ENCODE assay signal across 16 mouse cellular contexts in the genomic region with DNA sequence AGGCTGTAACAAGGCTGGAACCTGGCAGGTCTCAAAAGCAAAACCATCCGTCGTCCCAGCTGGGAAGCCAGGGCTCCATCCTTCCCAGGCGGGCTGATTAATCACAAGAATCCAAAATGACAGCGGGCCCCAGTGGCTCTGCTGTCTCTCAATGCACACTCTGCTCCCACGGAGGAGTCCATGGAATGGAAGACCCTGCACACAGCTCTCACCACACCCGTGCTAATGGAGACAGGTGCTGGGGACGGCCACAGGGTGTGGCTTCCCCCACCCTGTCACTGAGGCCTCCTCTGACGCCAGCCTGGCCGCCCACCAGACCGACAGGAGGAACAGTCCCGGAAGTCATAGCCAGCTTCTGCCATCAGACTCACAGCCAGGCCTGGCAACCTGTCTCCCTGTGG. TPM values are rescaled to one million over a fixed set of nuclear protein-coding genes. Genes with fewer than 3 reads are reported as not detected.
A peak's percentile ranks its signal among the peaks of the same experiment; 100 is the strongest.
DNase-seq lines count a peak whose midpoint lies in the region; ATAC-seq and TF ChIP-seq lines count a peak whose summit lies in the region.
"Had no signal": no experiment of that assay in that cellular context is flagged by ENCODE, and none has a peak within 500 bp of the region (broad histone marks: within the 10 kb centered on the region; RNA-seq: fewer than 3 reads in every experiment).

No protein-coding gene starts in this region.

- H3K27ac ChIP-seq in hindbrain, embryonic 13.5 days = peak overlapping the region; percentile 63; the same call in 1 of the 2 replicates
- no peak overlapping the region for H3K27ac ChIP-seq in hindbrain, embryonic 12.5 days
- H3K27ac ChIP-seq in bone marrow macrophage, adult 2 months (ENCODE audit: insufficient read depth, low read depth, low read length) = no peak overlapping the region
- H3K27ac ChIP-seq: forebrain, embryonic 12.5 days; intestine, embryonic 15.5 days had no signal

- no peak overlapping the region for H3K4me2 ChIP-seq in hindbrain, embryonic 13.5 days
- H3K4me2 ChIP-seq in hindbrain, embryonic 12.5 days (replicated peaks) = no peak overlapping the region
- H3K4me2 ChIP-seq: forebrain, embryonic 12.5 days; intestine, embryonic 15.5 days had no signal

- H3K36me3 ChIP-seq in hindbrain, embryonic 13.5 days = no peaks in the 10 kb centered on the region
- no peaks in the 10 kb centered on the region for H3K36me3 ChIP-seq in hindbrain, embryonic 12.5 days
- H3K36me3 ChIP-seq: forebrain, embryonic 12.5 days; intestine, embryonic 15.5 days had no signal

- 0 out of 2 replicates have a peak, but pooled peaks have one; percentile 21 for TF ChIP-seq CTCF in bone marrow macrophage, adult 2 months (IDR thresholded peaks at IDR 0.05; ENCODE audit: low read depth, low read length)

- no peak for TF ChIP-seq POLR2A in bone marrow macrophage, adult 2 months (IDR thresholded peaks at IDR 0.05; ENCODE audit: borderline replicate concordance, low read depth, low read length)

- WGBS in hindbrain, embryonic 13.5 days = 78% methylated on average over 11 of the region's 11 CpGs
- WGBS in hindbrain, embryonic 12.5 days = 69% methylated on average over 11 of the region's 11 CpGs

- peak; percentile 88 for DNase-seq in cerebellum, adult 11-12 months
- peak; percentile 79 to 84 for DNase-seq in cerebellum, postnatal 36 days
- DNase-seq in embryo, embryonic 11 days = no peak
- DNase-seq in thymus, postnatal 14 days = no peak
- DNase-seq in adrenal gland, postnatal 25 days = no peak
- DNase-seq: B cell, adult 2 months; heart, postnatal 10 days; kidney, postnatal 10 days; liver; lung, adult 2 months; midbrain, embryonic 14.5 days had no signal

- ATAC-seq in hindbrain, embryonic 13.5 days (ENCODE audit: low FRiP score) = 0 out of 2 replicates have a peak, but pooled peaks have one; percentile 30
- ATAC-seq in hindbrain, embryonic 12.5 days (ENCODE audit: low FRiP score) = no peak
- ATAC-seq: intestine, embryonic 15.5 days had no signal

- H3K4me3 ChIP-seq in hindbrain, embryonic 13.5 days = no peak overlapping the region
- no peak overlapping the region for H3K4me3 ChIP-seq in hindbrain, embryonic 12.5 days
- no peak overlapping the region for H3K4me3 ChIP-seq in bone marrow macrophage, adult 2 months (ENCODE audit: insufficient read depth, low read length)
- H3K4me3 ChIP-seq: forebrain, embryonic 12.5 days; intestine, embryonic 15.5 days had no signal

- no peaks in the 10 kb centered on the region for H3K9me3 ChIP-seq in hindbrain, embryonic 13.5 days
- H3K9me3 ChIP-seq in hindbrain, embryonic 12.5 days (replicated peaks) = no peaks in the 10 kb centered on the region
- H3K9me3 ChIP-seq: forebrain, embryonic 12.5 days; intestine, embryonic 15.5 days had no signal

- peak overlapping the region; percentile 2; the same call in 1 of the 2 replicates for H3K9ac ChIP-seq in hindbrain, embryonic 13.5 days
- H3K9ac ChIP-seq in hindbrain, embryonic 12.5 days = no peak overlapping the region
- H3K9ac ChIP-seq: forebrain, embryonic 12.5 days; intestine, embryonic 15.5 days had no signal

- H3K27me3 ChIP-seq in hindbrain, embryonic 13.5 days = no peaks in the 10 kb centered on the region
- H3K27me3 ChIP-seq in hindbrain, embryonic 12.5 days = no peaks in the 10 kb centered on the region
- H3K27me3 ChIP-seq: forebrain, embryonic 12.5 days; intestine, embryonic 15.5 days had no signal

- H3K4me1 ChIP-seq in hindbrain, embryonic 13.5 days (replicated peaks) = peaks cover 8% of the 10 kb centered on the region; the same call in 1 of the 2 replicates
- no peaks in the 10 kb centered on the region for H3K4me1 ChIP-seq in hindbrain, embryonic 12.5 days
- H3K4me1 ChIP-seq in bone marrow macrophage, adult 2 months (ENCODE audit: control insufficient read depth, insufficient read depth, low read length) = peaks cover 9% of the 10 kb centered on the region
- H3K4me1 ChIP-seq: forebrain, embryonic 12.5 days; intestine, embryonic 15.5 days had no signal

RNA-seq across cellular contexts. Expression of a gene that starts 15.0 kb away (rescaled TPM):
- 4.0 and 4.8 TPM in 2 replicates for polyA plus RNA-seq in hindbrain, embryonic 13.5 days (2015; fragmentation: Nextera tagmentation; extraction: Ambion mirVana)
- polyA plus RNA-seq in hindbrain, embryonic 12.5 days (2016; fragmentation: Nextera tagmentation; extraction: Ambion mirVana) = 1.3 and 1.4 TPM in 2 replicates
- 0.74 TPM in 1 of 2 replicates, not detected in the other for polyA plus RNA-seq in bone marrow macrophage, adult 2 months (2012; ENCODE audit: insufficient read depth, insufficient read length, missing spikeins)
- 0.27 TPM in 1 of 2 replicates, not detected in the other for total RNA-seq in adrenal gland, postnatal 25 days (2021)
- polyA plus RNA-seq: lung, adult 2 months had no signal

Comparison
In these comparisons a context has a peak if more than half of its experiments do, and no peak if none do; other contexts are left out.
1. DNase-seq: peak in cerebellum, adult 11-12 months (single experiment) and cerebellum, postnatal 36 days (2 of 2); none in embryo, embryonic 11 days (single experiment), thymus, postnatal 14 days (single experiment) and adrenal gland, postnatal 25 days (single experiment).